17 mouse cellular contexts compared by ENCODE assay signal in the genomic region with DNA sequence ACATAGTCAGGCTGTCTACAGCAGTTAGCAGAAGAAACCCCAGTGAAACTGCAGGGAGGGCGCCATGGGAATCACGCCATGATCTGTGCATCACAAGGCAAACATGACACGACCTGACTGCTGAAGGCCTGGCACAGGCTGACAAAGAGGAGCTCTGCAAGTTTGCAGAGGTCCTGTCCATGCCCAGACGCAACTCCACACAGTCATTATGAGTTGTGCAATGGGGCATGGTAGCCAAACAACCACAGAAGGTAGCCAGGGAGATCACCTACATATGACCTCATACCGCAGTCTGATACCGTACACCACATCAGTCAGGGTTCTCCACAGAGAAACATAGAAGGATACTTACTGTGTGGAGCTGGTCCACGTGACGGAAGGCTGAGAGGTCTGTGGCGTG.
"Had no signal": no experiment of that assay in that cellular context is flagged by ENCODE, and none has a peak within 500 bp of the region (broad histone marks: within the 10 kb centered on the region; RNA-seq: fewer than 3 reads in every experiment).

No protein-coding gene starts in this region.

- H3K4me3 ChIP-seq: kidney, embryonic 15.5 days; left cerebral cortex, adult 2 months; limb, embryonic 12.5 days; limb, embryonic 15.5 days had no signal

- H3K9me3 ChIP-seq: kidney, embryonic 15.5 days; limb, embryonic 12.5 days; limb, embryonic 15.5 days had no signal

- H3K27me3 ChIP-seq: kidney, embryonic 15.5 days; limb, embryonic 12.5 days; limb, embryonic 15.5 days had no signal

- H3K4me2 ChIP-seq: kidney, embryonic 15.5 days; limb, embryonic 12.5 days; limb, embryonic 15.5 days; lung, embryonic 14.5 days; midbrain, embryonic 11.5 days had no signal

- ATAC-seq: lung, postnatal 0 days had no signal

- DNase-seq: kidney, adult 11 months; kidney, adult 8-10 months; kidney, postnatal 10 days; kidney, postnatal 36 days; layer of hippocampus, postnatal 36 days; lung, embryonic 14.5 days; lung, postnatal 4 days; midbrain, embryonic 14.5 days; thymus, adult 18-20 months; thymus, postnatal 36 days had no signal

- H3K9ac ChIP-seq: kidney, embryonic 15.5 days; limb, embryonic 12.5 days; limb, embryonic 15.5 days; liver, embryonic 14.5 days; lung, embryonic 14.5 days had no signal

- H3K27ac ChIP-seq: kidney, embryonic 15.5 days; left cerebral cortex, adult 2 months; limb, embryonic 12.5 days; limb, embryonic 15.5 days; liver, embryonic 14.5 days had no signal
